Mouse (Mus musculus): ENCODE data around the gene Polr3h.
"Not testable (repeated sequence)": the region's sequence is repeated elsewhere in the genome, so short reads cannot be mapped to it uniquely, and the experiment has no call there.

The Polr3h gene

GRCm38 (mm10) chr15:81915663-81916062, 10.4 kb downstream of the Polr3h start:
- DNase-seq (ENCODE audit: low spot score) = no peak

- no peak for DNase-seq (ENCODE audit: low spot score)
These were observed 11.4 kb downstream of the Polr3h start for GRCm38 (mm10) chr15:81914668-81915067.

GRCm38 (mm10) chr15:81912498-81912897, 13.5 kb downstream of the Polr3h start:
- no peak for DNase-seq (ENCODE audit: low spot score)

- DNase-seq (ENCODE audit: low spot score) = not testable (repeated sequence)
These were observed 17.3 kb downstream of the Polr3h start for GRCm38 (mm10) chr15:81908767-81909166.

GRCm38 (mm10) chr15:81907953-81908352, 18.1 kb downstream of the Polr3h start:
- DNase-seq (ENCODE audit: low spot score) = no peak

- DNase-seq (ENCODE audit: low spot score) = peak; percentile 78
These were observed 21.1 kb downstream of the Polr3h start for GRCm38 (mm10) chr15:81904939-81905338.

- DNase-seq (ENCODE audit: low spot score) = no peak
These were observed 27.3 kb downstream of the Polr3h start for GRCm38 (mm10) chr15:81898751-81899150.

GRCm38 (mm10) chr15:81897607-81898285, 28.3 kb downstream of the Polr3h start:
- no peak for DNase-seq (ENCODE audit: low spot score)

- DNase-seq (ENCODE audit: low spot score) = no peak
These were observed 29.6 kb downstream of the Polr3h start for GRCm38 (mm10) chr15:81896407-81896806.

GRCm38 (mm10) chr15:81894002-81894401, 32.0 kb downstream of the Polr3h start:
- no peak for DNase-seq (ENCODE audit: low spot score)

GRCm38 (mm10) chr15:81891822-81892580, 34.0 kb downstream of the Polr3h start:
- DNase-seq (ENCODE audit: low spot score) = no peak

GRCm38 (mm10) chr15:81891140-81891802, 34.8 kb downstream of the Polr3h start:
- DNase-seq (ENCODE audit: low spot score) = no peak

GRCm38 (mm10) chr15:81889175-81889574, 36.9 kb downstream of the Polr3h start:
- DNase-seq (ENCODE audit: low spot score) = no peak

GRCm38 (mm10) chr15:81886795-81887550, 39.1 kb downstream of the Polr3h start:
- no peak for DNase-seq (ENCODE audit: low spot score)

- no peak for DNase-seq (ENCODE audit: low spot score)
These were observed 40.6 kb downstream of the Polr3h start for GRCm38 (mm10) chr15:81885418-81885934.

- DNase-seq (ENCODE audit: low spot score) = no peak
These were observed 43.7 kb downstream of the Polr3h start for GRCm38 (mm10) chr15:81882348-81882747.

- no peak for DNase-seq (ENCODE audit: low spot score)
These were observed 46.3 kb downstream of the Polr3h start for GRCm38 (mm10) chr15:81879531-81880401.

- peak; percentile 99 for DNase-seq (ENCODE audit: low spot score)
These were observed 53.5 kb downstream of the Polr3h start, which contains the start of gene Aco2 for GRCm38 (mm10) chr15:81872262-81873136. Aco2 (plus strand) TSS chr15:81872309.

- DNase-seq (ENCODE audit: low spot score) = peak; percentile 88
These were observed 54.3 kb downstream of the Polr3h start, which contains the start of gene Phf5a for GRCm38 (mm10) chr15:81871604-81872261. Phf5a (minus strand) TSS chr15:81871911.
